Mouse (Mus musculus) small intestine, adult 2 months (tissue): ENCODE data around the gene Fam53b.

ENCODE experiments used
- CTCF ChIP-seq: fragments of 200-500 bp; IDR thresholded peaks from 2 replicates; pipeline ENCODE4 v1.5.1; 2012; ENCODE audit warnings: low read depth, mild to moderate bottlenecking, control low read depth, inconsistent platforms, low read length, moderate library complexity, mixed read lengths; ENCODE audit not compliant: insufficient replicate concordance, insufficient read length; ENCODE audit errors: extremely low read depth
- POLR2A ChIP-seq: fragments of 200-500 bp; IDR thresholded peaks from 2 replicates; pipeline ENCODE4 v1.6.1; 2012; ENCODE audit warnings: low read depth, mild to moderate bottlenecking, control low read depth, inconsistent platforms, low read length, moderate library complexity

GRCm38 (mm10) chr7:132719570-132719969 lies 94.1 kb downstream of the Fam53b start:
- no peak for TF ChIP-seq POLR2A
- no peak for TF ChIP-seq CTCF
